Mouse (Mus musculus) CH12.LX (cell line): Measurements from ENCODE around the gene Stab1.

Experiments used
- MXI1 ChIP-seq: IDR thresholded peaks from 2 replicates; pipeline ENCODE4 v1.6.1; 2011; ENCODE audit warnings: mild to moderate bottlenecking, low read depth, low read length, improper control_type of control experiment
- POLR2A ChIP-seq: IDR thresholded peaks from 2 replicates; pipeline ENCODE4 v1.6.1; 2011; ENCODE audit warnings: low read depth, mild to moderate bottlenecking, improper control_type of control experiment, low read length
- USF1 ChIP-seq: IDR thresholded peaks from 2 replicates; pipeline ENCODE4 v1.6.1; 2014; ENCODE audit warnings: low read depth, mild to moderate bottlenecking, inconsistent platforms, low read length, improper control_type of control experiment

DNA sequence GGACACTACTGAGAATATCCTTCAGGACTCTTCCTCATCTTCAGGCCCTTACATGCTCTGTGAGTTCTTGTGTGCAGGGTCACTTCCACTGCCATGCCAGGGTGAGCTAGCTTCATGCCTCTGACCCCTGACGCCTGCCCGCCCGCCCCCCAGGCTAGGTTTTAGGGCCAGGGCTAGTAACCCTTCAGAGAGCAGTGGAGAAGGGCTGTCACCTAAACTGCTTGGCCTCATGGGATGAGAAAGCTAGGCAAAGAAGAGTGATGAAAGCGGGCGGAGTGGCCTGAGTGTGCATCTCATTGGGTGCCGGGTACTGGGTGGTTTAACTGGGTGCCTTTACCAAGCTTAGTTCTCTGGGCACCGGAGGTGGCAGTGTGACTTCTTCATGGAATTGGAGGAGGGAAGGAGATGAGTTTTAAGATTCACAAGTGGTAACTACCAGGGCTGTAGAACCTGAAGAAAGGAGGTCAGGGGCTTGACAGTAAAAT lies 35.9 kb downstream of the Stab1 start:
- TF ChIP-seq USF1 (no peak), POLR2A (no peak), MXI1 (no peak)
